Mouse (Mus musculus) R1 (cell line): Measurements from ENCODE around the gene Zfp609.
A peak's percentile ranks its signal among the peaks of the same experiment; 100 is the strongest.

Experiments
- DNase-seq: peaks from one replicate; pipeline ENCODE4 v3.0.0-alpha.2; 2018; ENCODE audit warnings: low read depth, low spot score

The Zfp609 gene

GRCm38 (mm10) chr9:65812841-65813240 lies 14.5 kb downstream of the Zfp609 start:
- no peak for DNase-seq

GRCm38 (mm10) chr9:65811784-65812183 lies 15.6 kb downstream of the Zfp609 start:
- DNase-seq = no peak

GRCm38 (mm10) chr9:65807818-65808217 lies 19.5 kb downstream of the Zfp609 start:
- no peak for DNase-seq

GRCm38 (mm10) chr9:65807251-65807650 lies 20.1 kb downstream of the Zfp609 start:
- DNase-seq = no peak

- no peak for DNase-seq
Observed at GRCm38 (mm10) chr9:65799770-65800169, 27.6 kb downstream of the Zfp609 start.

- no peak for DNase-seq
Observed at GRCm38 (mm10) chr9:65795651-65796050, 31.7 kb downstream of the Zfp609 start.

GRCm38 (mm10) chr9:65794313-65794712 lies 33.1 kb downstream of the Zfp609 start:
- no peak for DNase-seq

- no peak for DNase-seq
Observed at GRCm38 (mm10) chr9:65793506-65793905, 33.9 kb downstream of the Zfp609 start.

- no peak for DNase-seq
Observed at GRCm38 (mm10) chr9:65793086-65793485, 34.3 kb downstream of the Zfp609 start.

- no peak for DNase-seq
Observed at GRCm38 (mm10) chr9:65791846-65792245, 35.5 kb downstream of the Zfp609 start.

- no peak for DNase-seq
Observed at GRCm38 (mm10) chr9:65791106-65791505, 36.3 kb downstream of the Zfp609 start.

- DNase-seq = no peak
Observed at GRCm38 (mm10) chr9:65789788-65790187, 37.6 kb downstream of the Zfp609 start.

GRCm38 (mm10) chr9:65788556-65788955 lies 38.8 kb downstream of the Zfp609 start:
- no peak for DNase-seq

- DNase-seq = no peak
Observed at GRCm38 (mm10) chr9:65787829-65788344, 39.5 kb downstream of the Zfp609 start.

GRCm38 (mm10) chr9:65786885-65787787 lies 40.2 kb downstream of the Zfp609 start:
- no peak for DNase-seq

GRCm38 (mm10) chr9:65785772-65786368 lies 41.5 kb downstream of the Zfp609 start:
- peak; percentile 19 for DNase-seq

GRCm38 (mm10) chr9:65779619-65780018 lies 47.7 kb downstream of the Zfp609 start:
- peak; percentile 25 for DNase-seq

- DNase-seq = no peak
Observed at GRCm38 (mm10) chr9:65776874-65777432, 50.4 kb downstream of the Zfp609 start.

- peak; percentile 43 for DNase-seq
Observed at GRCm38 (mm10) chr9:65776137-65776872, 51.1 kb downstream of the Zfp609 start.

GRCm38 (mm10) chr9:65773783-65774182 lies 53.6 kb downstream of the Zfp609 start:
- peak; percentile 30 for DNase-seq

GRCm38 (mm10) chr9:65771011-65771664 lies 56.2 kb downstream of the Zfp609 start:
- DNase-seq = peak; percentile 81
